Mouse (Mus musculus) bone marrow, adult 2 months (tissue): Measurements from ENCODE around the gene Lrrc23.

ENCODE experiments used
- CTCF ChIP-seq: fragments of 200-500 bp; IDR thresholded peaks from 2 replicates; pipeline ENCODE4 v1.5.1; 2011; ENCODE audit warnings: low read length, control low read depth; ENCODE audit not compliant: control insufficient read depth, insufficient read depth
- POLR2A ChIP-seq: fragments of 200-500 bp; IDR thresholded peaks from 2 replicates; pipeline ENCODE4 v1.6.1; 2011; ENCODE audit warnings: low read depth, mild to moderate bottlenecking, control low read depth, low read length, borderline replicate concordance; ENCODE audit not compliant: control insufficient read depth

DNA sequence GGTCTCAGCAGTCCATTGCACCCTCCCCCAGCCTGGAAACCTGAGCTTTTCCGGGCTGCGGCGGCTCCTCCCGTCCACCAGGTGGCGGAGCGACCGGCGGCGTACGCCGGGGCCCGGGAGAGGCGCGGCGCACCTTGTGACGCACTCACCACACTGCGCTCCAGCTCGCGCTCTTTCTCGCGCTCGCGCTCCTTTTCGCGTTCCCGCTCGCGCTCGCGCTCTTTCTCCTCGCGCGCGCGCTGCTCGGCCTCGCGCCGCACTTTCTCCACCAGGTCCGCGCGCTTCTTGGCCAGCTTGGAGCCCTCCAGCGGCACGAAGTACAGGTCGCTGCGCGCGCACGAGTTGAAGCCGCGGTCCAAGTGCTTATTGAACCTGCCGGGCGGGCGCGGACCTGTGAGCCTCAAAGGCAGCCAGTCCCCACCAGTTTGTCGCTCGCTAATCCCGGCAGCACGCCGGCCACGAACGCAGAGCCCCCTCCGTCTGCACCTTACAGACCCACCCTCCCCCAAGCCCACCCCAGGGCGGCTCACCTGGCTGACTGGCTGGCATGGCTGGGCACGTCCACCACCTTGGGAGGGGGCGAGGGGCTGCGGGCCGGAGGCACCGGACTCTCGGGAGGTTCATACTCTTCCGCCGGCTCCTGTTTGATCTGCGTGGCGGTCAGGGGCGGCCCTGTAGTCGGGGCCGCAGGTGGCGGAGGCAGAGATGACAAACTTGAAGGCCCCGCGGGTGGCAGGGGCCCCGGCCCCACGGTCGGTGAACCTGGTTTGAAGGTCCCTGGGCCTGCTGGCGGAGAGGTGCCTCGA lies 33.8 kb downstream of the Lrrc23 start:
- TF ChIP-seq CTCF (peak; percentile 66), POLR2A (peak; percentile 68; the same call in 1 of the 2 replicates)
